Mouse (Mus musculus) MEL (cell line): ENCODE data around the gene Gtf2i. TPM values are rescaled to one million over a fixed set of nuclear protein-coding genes. Genes with fewer than 3 reads are reported as not detected.

ENCODE experiments used
- DNase-seq: peaks from one replicate; pipeline ENCODE4 v3.0.0; 2011; ENCODE audit warnings: low read depth, low spot score
- H3K27ac ChIP-seq: 2 replicates; pipeline ENCODE4 v1.5.1; 2012; ENCODE audit warnings: low read depth, mild to moderate bottlenecking, control low read depth, low read length, moderate library complexity; ENCODE audit not compliant: control insufficient read depth
- H3K27me3 ChIP-seq, 2 experiments: fragments of 150-350 bp in 1 of 2; sonication (generic) in 1 of 2; 2 replicates each; pipeline ENCODE4 v1.6.1; 2012; ENCODE audit warnings: low read length in 2 of 2, mild to moderate bottlenecking in 2 of 2, improper control_type of control experiment in 1 of 2, moderate library complexity in 1 of 2; ENCODE audit not compliant: insufficient read depth in 2 of 2, control insufficient read depth in 1 of 2
- H3K36me3 ChIP-seq, 2 experiments: 2 replicates each; pipeline ENCODE4 v1.6.1; 2012 to 2014; ENCODE audit warnings: low read length in 2 of 2, improper control_type of control experiment in 1 of 2, inconsistent platforms in 1 of 2, mild to moderate bottlenecking in 1 of 2; ENCODE audit not compliant: insufficient read depth in 2 of 2, control insufficient read depth in 1 of 2
- H3K4me1 ChIP-seq, 2 experiments: fragments of 150-350 bp in 1 of 2; sonication (generic) in 1 of 2; 2 replicates each; pipeline ENCODE4 v1.6.1; 2012; ENCODE audit warnings: low read length in 2 of 2, improper control_type of control experiment in 1 of 2, mild to moderate bottlenecking in 1 of 2; ENCODE audit not compliant: insufficient read depth in 2 of 2, control insufficient read depth in 1 of 2
- H3K4me3 ChIP-seq, 2 experiments: fragments of 150-350 bp in 1 of 2; sonication (generic) in 1 of 2; 2 replicates each; pipeline ENCODE4 v1.5.1; 2012; ENCODE audit warnings: low read depth in 2 of 2, low read length in 2 of 2, mild to moderate bottlenecking in 2 of 2, moderate library complexity in 2 of 2, control low read depth in 1 of 2, improper control_type of control experiment in 1 of 2; ENCODE audit not compliant: control insufficient read depth in 1 of 2, insufficient read depth in 1 of 2
- H3K79me2 ChIP-seq: 2 replicates; pipeline ENCODE4 v1.6.1; 2012; ENCODE audit warnings: mild to moderate bottlenecking, low read length, moderate library complexity; ENCODE audit not compliant: control insufficient read depth, poor library complexity, insufficient read depth
- H3K9ac ChIP-seq: 2 replicates; pipeline ENCODE4 v1.6.1; 2012; ENCODE audit warnings: low read depth, mild to moderate bottlenecking, control low read depth, low read length, moderate library complexity; ENCODE audit not compliant: control insufficient read depth, poor library complexity, severe bottlenecking
- H3K9me3 ChIP-seq: fragments of 150-350 bp; sonication (generic); replicated peaks from 2 replicates; pipeline ENCODE4 v1.6.1; 2012; ENCODE audit warnings: mild to moderate bottlenecking, low read length, improper control_type of control experiment, moderate library complexity; ENCODE audit not compliant: insufficient read depth
- BHLHE40 ChIP-seq: IDR thresholded peaks from 2 replicates; pipeline ENCODE4 v1.6.1; 2012; ENCODE audit warnings: low read depth, mild to moderate bottlenecking, inconsistent platforms, low read length, improper control_type of control experiment, borderline replicate concordance
- CHD1 ChIP-seq: IDR thresholded peaks from 2 replicates; pipeline ENCODE4 v1.6.1; 2012; ENCODE audit warnings: low read depth, mild to moderate bottlenecking, inconsistent platforms, low read length, improper control_type of control experiment
- CHD2 ChIP-seq: IDR thresholded peaks from 2 replicates; pipeline ENCODE4 v1.6.1; 2011; ENCODE audit warnings: low read length, improper control_type of control experiment
- CTCF ChIP-seq, 3 experiments: IDR thresholded peaks in 2 of 3; conservative IDR thresholded peaks in 1 of 3; 2 replicates each; pipeline ENCODE4 v1.5.1; 2011 to 2012; ENCODE audit warnings: low read length in 3 of 3, low read depth in 2 of 3, mild to moderate bottlenecking in 2 of 3, improper control_type of control experiment in 1 of 3, inconsistent platforms in 1 of 3, mixed read lengths in 1 of 3, moderate library complexity in 1 of 3; ENCODE audit not compliant: control insufficient read depth in 1 of 3, insufficient read depth in 1 of 3, poor library complexity in 1 of 3, severe bottlenecking in 1 of 3
- EP300 ChIP-seq, 2 experiments: IDR thresholded peaks; 2 replicates each; pipeline ENCODE4 v1.6.1; 2011; ENCODE audit warnings: improper control_type of control experiment in 2 of 2, low read length in 2 of 2, low read depth in 1 of 2, mild to moderate bottlenecking in 1 of 2
- GABPA ChIP-seq: IDR thresholded peaks from 2 replicates; pipeline ENCODE4 v1.6.1; 2012; ENCODE audit warnings: low read depth, mild to moderate bottlenecking, inconsistent platforms, low read length, improper control_type of control experiment, moderate library complexity
- GATA1 ChIP-seq: IDR thresholded peaks from 2 replicates; pipeline ENCODE4 v1.6.1; 2011; ENCODE audit warnings: low read depth, low read length, improper control_type of control experiment
- HCFC1 ChIP-seq: IDR thresholded peaks from 2 replicates; pipeline ENCODE4 v1.6.1; 2012; ENCODE audit warnings: low read depth, mild to moderate bottlenecking, inconsistent platforms, low read length, improper control_type of control experiment, moderate library complexity
- KAT2A ChIP-seq: conservative IDR thresholded peaks from 2 replicates; pipeline ENCODE4 v1.6.1; 2012; ENCODE audit warnings: low read depth, low read length, improper control_type of control experiment, inconsistent platforms
- MAFK ChIP-seq: IDR thresholded peaks from 2 replicates; pipeline ENCODE4 v1.6.1; 2011; ENCODE audit warnings: low read depth, mild to moderate bottlenecking, low read length, improper control_type of control experiment, borderline replicate concordance
- MAX ChIP-seq: IDR thresholded peaks from 2 replicates; pipeline ENCODE4 v1.6.1; 2011; ENCODE audit warnings: low read length, improper control_type of control experiment
- MAZ ChIP-seq: IDR thresholded peaks from 2 replicates; pipeline ENCODE4 v1.6.1; 2012; ENCODE audit warnings: low read depth, mild to moderate bottlenecking, inconsistent platforms, low read length, improper control_type of control experiment
- MEF2A ChIP-seq: IDR thresholded peaks from 2 replicates; pipeline ENCODE4 v1.6.1; 2014; ENCODE audit warnings: low read depth, mild to moderate bottlenecking, inconsistent platforms, low read length, improper control_type of control experiment; ENCODE audit not compliant: poor library complexity, insufficient replicate concordance, severe bottlenecking; ENCODE audit errors: extremely low read depth
- MXI1 ChIP-seq: IDR thresholded peaks from 2 replicates; pipeline ENCODE4 v1.6.1; 2011; ENCODE audit warnings: mild to moderate bottlenecking, low read depth, low read length, improper control_type of control experiment
- MYB ChIP-seq: IDR thresholded peaks from 2 replicates; pipeline ENCODE4 v1.6.1; 2011; ENCODE audit warnings: mild to moderate bottlenecking, low read depth, low read length, improper control_type of control experiment
- MYC ChIP-seq: IDR thresholded peaks from 2 replicates; pipeline ENCODE4 v1.6.1; 2011; ENCODE audit warnings: low read depth, mild to moderate bottlenecking, low read length, improper control_type of control experiment, moderate library complexity
- SIN3A ChIP-seq: IDR thresholded peaks from 2 replicates; pipeline ENCODE4 v1.6.1; 2012; ENCODE audit warnings: low read length, improper control_type of control experiment, inconsistent platforms
- SMC3 ChIP-seq: IDR thresholded peaks from 2 replicates; pipeline ENCODE4 v1.6.1; 2011; ENCODE audit warnings: low read depth, low read length, improper control_type of control experiment
- TAL1 ChIP-seq: IDR thresholded peaks from 2 replicates; pipeline ENCODE4 v1.6.1; 2012; ENCODE audit warnings: mild to moderate bottlenecking, inconsistent platforms, low read length, moderate library complexity, mixed read lengths
- TBP ChIP-seq: IDR thresholded peaks from 2 replicates; pipeline ENCODE4 v1.8.0; 2011; ENCODE audit warnings: low read depth, low read length, improper control_type of control experiment
- USF1 ChIP-seq: IDR thresholded peaks from 2 replicates; pipeline ENCODE4 v1.6.1; 2014; ENCODE audit warnings: low read depth, mild to moderate bottlenecking, inconsistent platforms, low read length, improper control_type of control experiment, moderate library complexity
- ZC3H11A ChIP-seq: IDR thresholded peaks from 2 replicates; pipeline ENCODE4 v1.6.1; 2012; ENCODE audit warnings: low read depth, mild to moderate bottlenecking, inconsistent platforms, low read length, improper control_type of control experiment
- ZMIZ1 ChIP-seq: IDR thresholded peaks from 2 replicates; pipeline ENCODE4 v1.6.1; 2012; ENCODE audit warnings: low read depth, mild to moderate bottlenecking, inconsistent platforms, low read length, improper control_type of control experiment, moderate library complexity
- polyA plus RNA-seq, 2 experiments: library from polyadenylated mRNA; stranded (reverse) in 1 of 2; unstranded in 1 of 2; fragments of >175 nt in 1 of 2; fragments of >200 nt in 1 of 2; gene quantifications; 2 replicates each; pipeline versions ENCODE4 v1.2.1 to v1.2.4; 2012; ENCODE audit warnings: low replicate concordance in 2 of 2, low read depth in 1 of 2; ENCODE audit not compliant: insufficient read length in 2 of 2, insufficient read depth in 1 of 2, missing spikeins in 1 of 2
- total RNA-seq: library from RNA; depleted of rRNA; stranded (reverse); fragments of 300-350 nt; gene quantifications from 2 replicates; pipeline ENCODE4 v1.2.3, GENCODE M21; 2012

The Gtf2i gene
- total and polyA plus RNA-seq, 3 experiments: 46.7 to 151 (median 128) TPM

- no peaks in the 10 kb centered on the region for H3K9me3 ChIP-seq
- no peaks in the 10 kb centered on the region for H3K27me3 ChIP-seq
- H3K4me3 ChIP-seq: no peak overlapping the region
- no peaks in the 10 kb centered on the region for H3K79me2 ChIP-seq
- 0 out of 4 replicates have a peak, but pooled peaks cover 0 to 3% of the 10 kb centered on the region in 2 experiments for H3K4me1 ChIP-seq
- peaks cover 6 to 15% of the 10 kb centered on the region in 2 experiments for H3K36me3 ChIP-seq
- DNase-seq: no peak
- H3K9ac ChIP-seq: no peak overlapping the region
- H3K27ac ChIP-seq: no peak overlapping the region
- TF ChIP-seq SIN3A (no peak), ZMIZ1 (no peak), MAFK (no peak), MAZ (no peak), ZC3H11A (no peak), CHD1 (no peak), MAX (no peak), EP300 (IDR thresholded peaks at IDR 0.05; ENCODE audit: low read depth in 1 of 2, low read length in 2 of 2) (no peak), BHLHE40 (no peak), TBP (no peak), MEF2A (no peak), GATA1 (no peak), KAT2A (no peak), MYC (no peak), SMC3 (no peak), GABPA (no peak), CHD2 (no peak), MYB (no peak), HCFC1 (no peak)
Observed at GRCm38 (mm10) chr5:134273761-134274160, 40.8 kb downstream of the Gtf2i start.

GRCm38 (mm10) chr5:134272761-134273160, 41.8 kb downstream of the Gtf2i start:
- H3K27ac ChIP-seq: no peak overlapping the region
- H3K4me1 ChIP-seq: 0 out of 4 replicates have a peak, but pooled peaks cover 0 to 3% of the 10 kb centered on the region in 2 experiments
- no peak for TF ChIP-seq CTCF (IDR thresholded peaks at IDR 0.05 in 2 of 3, conservative IDR thresholded peaks at IDR 0.05 in 1 of 3; ENCODE audit: control insufficient read depth in 1 of 3, insufficient read depth in 1 of 3, low read depth in 2 of 3, low read length in 3 of 3, poor library complexity in 1 of 3, severe bottlenecking in 1 of 3)
- TF ChIP-seq MXI1: no peak
- TF ChIP-seq MAFK: no peak
- TF ChIP-seq GATA1: no peak
- no peak for TF ChIP-seq USF1
- no peak for TF ChIP-seq BHLHE40
- TF ChIP-seq MAX: no peak
- TF ChIP-seq SIN3A: no peak
- TF ChIP-seq TAL1: no peak
- H3K79me2 ChIP-seq: no peaks in the 10 kb centered on the region
- DNase-seq: no peak
- no peak overlapping the region for H3K9ac ChIP-seq
- no peaks in the 10 kb centered on the region for H3K27me3 ChIP-seq
- H3K4me3 ChIP-seq: no peak overlapping the region
- H3K36me3 ChIP-seq: peaks cover 6 to 17% of the 10 kb centered on the region in 2 experiments
- H3K9me3 ChIP-seq: no peaks in the 10 kb centered on the region
